Mouse (Mus musculus) heart, adult 2 months (tissue): ENCODE measurements at regions not wholly inside any gene's neighbourhood (a gene's known extent, or its start where the extent isn't known, plus 50 kb on each side); places are given as distances from the start of the nearest gene placed in this dataset.

Source experiments
- CTCF ChIP-seq: fragments of 200-600 bp; IDR thresholded peaks from 2 replicates; pipeline ENCODE4 v1.8.1; 2022; ENCODE audit warnings: antibody characterized with exemption, mild to moderate bottlenecking, moderate library complexity
- EP300 ChIP-seq: fragments of 200-500 bp; IDR thresholded peaks from 2 replicates; pipeline ENCODE4 v1.6.1; 2011; ENCODE audit warnings: low read depth, low read length, control low read depth; ENCODE audit not compliant: insufficient read depth
- POLR2A ChIP-seq: fragments of 200-500 bp; IDR thresholded peaks from 2 replicates; pipeline ENCODE4 v1.6.1; 2011; ENCODE audit warnings: mild to moderate bottlenecking, low read depth, low read length, control low read depth; ENCODE audit not compliant: insufficient read depth

GRCm38 (mm10) chr16:5367581-5368119 lies 111.9 kb upstream of the Eef2kmt start:
- TF ChIP-seq CTCF: no peak
- no peak for TF ChIP-seq POLR2A
- no peak for TF ChIP-seq EP300
